Mouse (Mus musculus) olfactory bulb, adult 2 months (tissue): ENCODE data around the gene Grasp.

Experiments used
- CTCF ChIP-seq: fragments of 200-500 bp; IDR thresholded peaks from 2 replicates; pipeline ENCODE4 v1.5.1; 2012; ENCODE audit warnings: low read depth, mild to moderate bottlenecking, low read length, moderate library complexity; ENCODE audit not compliant: insufficient read depth
- POLR2A ChIP-seq: fragments of 200-500 bp; IDR thresholded peaks from 2 replicates; pipeline ENCODE4 v1.6.1; 2012; ENCODE audit warnings: mild to moderate bottlenecking, low read depth, low read length, moderate library complexity; ENCODE audit not compliant: insufficient read depth

GRCm38 (mm10) chr15:101233183-101233582, 9.2 kb downstream of the Grasp start:
- TF ChIP-seq CTCF (no peak), POLR2A (no peak)
